Mouse (Mus musculus): Measurements from ENCODE around the gene Appbp2. TPM values are rescaled to one million over a fixed set of nuclear protein-coding genes. Genes with fewer than 3 reads are reported as not detected.

Gene Appbp2
- 54.6 and 56.7 TPM in 2 replicates for polyA plus RNA-seq (2016; fragmentation: Nextera tagmentation; extraction: Ambion mirVana)

- Histone ChIP-seq H3K36me3 (replicated peaks) (peaks cover 6% of the 10 kb centered on the region; the same call in 1 of the 2 replicates), H3K4me3 (replicated peaks) (peak within 1 kb of the TSS; percentile 85), H3K27me3 (no peaks in the 10 kb centered on the region), H3K4me1 (peaks cover 16% of the 10 kb centered on the region), H3K4me2 (peak within 1 kb of the TSS; percentile 80), H3K9ac (peak within 1 kb of the TSS; percentile 88), H3K27ac (peak within 1 kb of the TSS; percentile 100), H3K9me3 (no peaks in the 10 kb centered on the region)
- ATAC-seq (ENCODE audit: low FRiP score): peak; percentile 99
- WGBS: 6% methylated on average over 48 of the region's 48 CpGs
Observed at GRCm38 (mm10) chr11:85234990-85235841, at the start of gene Appbp2. Gene Appbp2, minus strand, starts transcription at chr11:85235130.

GRCm38 (mm10) chr11:85281219-85281878, 46.4 kb upstream of the Appbp2 start:
- Histone ChIP-seq H3K4me2 (no peak overlapping the region), H3K4me1 (no peaks in the 10 kb centered on the region), H3K9ac (no peak overlapping the region), H3K27ac (no peak overlapping the region), H3K4me3 (replicated peaks) (no peak overlapping the region), H3K27me3 (no peaks in the 10 kb centered on the region), H3K9me3 (no peaks in the 10 kb centered on the region), H3K36me3 (replicated peaks) (no peaks in the 10 kb centered on the region)
- no peak for ATAC-seq (ENCODE audit: low FRiP score)
- WGBS: 82% methylated on average over 15 of the region's 15 CpGs

GRCm38 (mm10) chr11:85278175-85278574, 43.2 kb upstream of the Appbp2 start:
- ATAC-seq (ENCODE audit: low FRiP score): no peak
- Histone ChIP-seq H3K9ac (no peak overlapping the region), H3K9me3 (no peaks in the 10 kb centered on the region), H3K4me2 (no peak overlapping the region), H3K4me1 (no peaks in the 10 kb centered on the region), H3K4me3 (replicated peaks) (no peak overlapping the region), H3K27ac (no peak overlapping the region), H3K27me3 (no peaks in the 10 kb centered on the region), H3K36me3 (replicated peaks) (no peaks in the 10 kb centered on the region)
- 83% methylated on average over 1 of the region's 1 CpGs for WGBS

GRCm38 (mm10) chr11:85277609-85278008, 42.7 kb upstream of the Appbp2 start:
- no peak overlapping the region for H3K9ac ChIP-seq
- no peak overlapping the region for H3K4me2 ChIP-seq
- WGBS: 72% methylated on average over 5 of the region's 5 CpGs
- ATAC-seq (ENCODE audit: low FRiP score): no peak
- H3K9me3 ChIP-seq: no peaks in the 10 kb centered on the region
- H3K4me1 ChIP-seq: no peaks in the 10 kb centered on the region
- no peaks in the 10 kb centered on the region for H3K36me3 ChIP-seq (replicated peaks)
- no peaks in the 10 kb centered on the region for H3K27me3 ChIP-seq
- H3K27ac ChIP-seq: no peak overlapping the region
- H3K4me3 ChIP-seq (replicated peaks): no peak overlapping the region

GRCm38 (mm10) chr11:85275151-85275550, 40.2 kb upstream of the Appbp2 start:
- Histone ChIP-seq H3K36me3 (replicated peaks) (no peaks in the 10 kb centered on the region), H3K4me3 (replicated peaks) (no peak overlapping the region), H3K4me2 (no peak overlapping the region), H3K9ac (no peak overlapping the region), H3K9me3 (no peaks in the 10 kb centered on the region), H3K27ac (no peak overlapping the region), H3K4me1 (no peaks in the 10 kb centered on the region), H3K27me3 (no peaks in the 10 kb centered on the region)
- 91% methylated on average over 5 of the region's 5 CpGs for WGBS
- ATAC-seq (ENCODE audit: low FRiP score): no peak

GRCm38 (mm10) chr11:85273299-85273698, 38.4 kb upstream of the Appbp2 start:
- Histone ChIP-seq H3K27ac (no peak overlapping the region), H3K36me3 (replicated peaks) (no peaks in the 10 kb centered on the region), H3K27me3 (no peaks in the 10 kb centered on the region), H3K4me1 (no peaks in the 10 kb centered on the region), H3K9me3 (no peaks in the 10 kb centered on the region), H3K4me2 (no peak overlapping the region), H3K9ac (no peak overlapping the region), H3K4me3 (replicated peaks) (no peak overlapping the region)
- no peak for ATAC-seq (ENCODE audit: low FRiP score)
- WGBS: 67% methylated on average over 6 of the region's 6 CpGs

- no peaks in the 10 kb centered on the region for H3K27me3 ChIP-seq
- no peak for ATAC-seq (ENCODE audit: low FRiP score)
- WGBS: 54% methylated on average over 3 of the region's 3 CpGs
Observed at GRCm38 (mm10) chr11:85270631-85271030, 35.7 kb upstream of the Appbp2 start.

GRCm38 (mm10) chr11:85267393-85267792, 32.5 kb upstream of the Appbp2 start:
- Histone ChIP-seq H3K27me3 (no peaks in the 10 kb centered on the region), H3K4me3 (replicated peaks) (no peak overlapping the region), H3K4me2 (no peak overlapping the region), H3K27ac (no peak overlapping the region), H3K36me3 (replicated peaks) (no peaks in the 10 kb centered on the region), H3K9me3 (no peaks in the 10 kb centered on the region), H3K9ac (no peak overlapping the region), H3K4me1 (no peaks in the 10 kb centered on the region)
- 70% methylated on average over 1 of the region's 1 CpGs for WGBS
- no peak for ATAC-seq (ENCODE audit: low FRiP score)

More at GRCm38 (mm10) chr11:85270631-85271030, 35.7 kb upstream of the Appbp2 start:
- Histone ChIP-seq H3K4me1 (no peaks in the 10 kb centered on the region), H3K9me3 (no peaks in the 10 kb centered on the region), H3K36me3 (replicated peaks) (no peaks in the 10 kb centered on the region), H3K4me3 (replicated peaks) (no peak overlapping the region), H3K9ac (no peak overlapping the region), H3K4me2 (no peak overlapping the region), H3K27ac (no peak overlapping the region)

- no peak overlapping the region for H3K4me3 ChIP-seq (replicated peaks)
- H3K9ac ChIP-seq: no peak overlapping the region
- WGBS: 78% methylated on average over 5 of the region's 5 CpGs
- no peaks in the 10 kb centered on the region for H3K4me1 ChIP-seq
- no peaks in the 10 kb centered on the region for H3K27me3 ChIP-seq
- ATAC-seq (ENCODE audit: low FRiP score): no peak
- no peak overlapping the region for H3K4me2 ChIP-seq
- H3K36me3 ChIP-seq (replicated peaks): no peaks in the 10 kb centered on the region
- H3K9me3 ChIP-seq: no peaks in the 10 kb centered on the region
- H3K27ac ChIP-seq: no peak overlapping the region
Observed at GRCm38 (mm10) chr11:85264635-85265034, 29.7 kb upstream of the Appbp2 start.

- Histone ChIP-seq H3K27me3 (no peaks in the 10 kb centered on the region), H3K4me2 (no peak overlapping the region), H3K27ac (no peak overlapping the region), H3K9me3 (no peaks in the 10 kb centered on the region), H3K4me1 (no peaks in the 10 kb centered on the region), H3K9ac (no peak overlapping the region), H3K4me3 (replicated peaks) (no peak overlapping the region), H3K36me3 (replicated peaks) (no peaks in the 10 kb centered on the region)
- ATAC-seq (ENCODE audit: low FRiP score): no peak
- WGBS: 37% methylated on average over 7 of the region's 7 CpGs
Observed at GRCm38 (mm10) chr11:85261192-85261591, 26.3 kb upstream of the Appbp2 start.

GRCm38 (mm10) chr11:85258966-85259365, 24.0 kb upstream of the Appbp2 start:
- no peaks in the 10 kb centered on the region for H3K4me1 ChIP-seq
- H3K4me3 ChIP-seq (replicated peaks): no peak overlapping the region
- 92% methylated on average over 11 of the region's 11 CpGs for WGBS
- no peak overlapping the region for H3K9ac ChIP-seq
- no peak for ATAC-seq (ENCODE audit: low FRiP score)
- no peaks in the 10 kb centered on the region for H3K9me3 ChIP-seq
- H3K27me3 ChIP-seq: no peaks in the 10 kb centered on the region
- H3K27ac ChIP-seq: no peak overlapping the region
- no peaks in the 10 kb centered on the region for H3K36me3 ChIP-seq (replicated peaks)
- H3K4me2 ChIP-seq: no peak overlapping the region

- Histone ChIP-seq H3K36me3 (replicated peaks) (no peaks in the 10 kb centered on the region), H3K9ac (no peak overlapping the region), H3K4me2 (no peak overlapping the region), H3K4me1 (no peaks in the 10 kb centered on the region), H3K27me3 (no peaks in the 10 kb centered on the region), H3K9me3 (no peaks in the 10 kb centered on the region), H3K27ac (no peak overlapping the region), H3K4me3 (replicated peaks) (no peak overlapping the region)
- WGBS: 64% methylated on average over 3 of the region's 3 CpGs
- ATAC-seq (ENCODE audit: low FRiP score): no peak
Observed at GRCm38 (mm10) chr11:85255471-85256027, 20.6 kb upstream of the Appbp2 start.

Data from forebrain, embryonic 12.5 days (tissue).